Mouse (Mus musculus) erythroid progenitor cell, adult 5-6 weeks (primary cell): ENCODE measurements around the gene Itgb1bp1. TPM values are rescaled to one million over a fixed set of nuclear protein-coding genes. Genes with fewer than 3 reads are reported as not detected.

Experiments used
- ATAC-seq: replicated peaks from 2 replicates; pipeline ENCODE4 v1.8.0; 2016; ENCODE audit warnings: moderate number of reproducible peaks, mild to moderate bottlenecking, moderate TSS enrichment, inconsistent platforms; ENCODE audit not compliant: poor library complexity, low FRiP score, severe bottlenecking
- total RNA-seq, 2 experiments: library from RNA; stranded (forward) in 1 of 2; stranded (reverse) in 1 of 2; fragments of 150-400 nt in 1 of 2; fragments of 186-747, 209-891 nt in 1 of 2; gene quantifications; 2 replicates each; pipeline versions ENCODE4 v1.2.3 to v1.2.4; 2015 to 2017; ENCODE audit warnings: low replicate concordance in 2 of 2

Itgb1bp1 gene
- total RNA-seq, 2 experiments from 2014 or later = 15.1 to 15.7 TPM

DNA sequence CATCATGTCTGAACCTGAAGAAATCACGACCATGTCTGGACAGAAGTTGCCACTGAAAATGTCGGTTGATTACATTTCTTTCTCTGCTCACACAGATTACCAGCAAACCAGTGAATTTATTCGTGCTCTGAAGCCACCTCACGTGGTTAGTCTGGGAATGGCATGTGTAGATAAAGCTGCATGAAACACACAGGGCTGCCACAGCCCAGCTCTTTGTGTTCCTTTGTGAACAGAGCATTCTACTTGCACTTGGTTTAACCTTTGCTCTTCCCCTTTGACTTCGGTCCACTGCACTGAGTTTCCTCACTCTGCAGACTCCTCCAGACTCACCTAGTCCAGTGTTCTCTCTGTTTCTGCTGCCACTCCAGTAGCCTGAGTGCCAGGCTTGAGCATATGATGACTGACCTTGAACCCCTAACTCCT is 16.3 kb upstream of the Itgb1bp1 start:
- no peak for ATAC-seq

DNA sequence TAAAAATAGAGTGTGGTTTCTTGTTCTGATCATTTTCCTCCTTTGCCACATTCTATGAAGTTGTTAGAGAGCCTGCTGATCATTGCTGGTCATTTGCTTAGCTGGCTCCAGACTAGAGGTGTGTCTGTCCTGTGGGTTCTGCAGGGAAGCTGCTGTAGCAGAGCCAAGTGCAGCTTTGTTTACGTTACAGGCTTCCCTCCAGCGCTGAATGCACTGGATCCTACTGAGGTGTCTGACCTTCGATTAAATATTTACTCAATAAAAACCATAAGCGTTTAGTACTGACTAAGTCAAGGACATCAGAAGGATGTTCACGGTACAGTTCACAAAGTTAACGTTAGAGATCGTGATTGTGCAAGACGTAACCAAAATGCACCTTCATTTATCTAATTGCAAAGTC is 15.8 kb upstream of the Itgb1bp1 start:
- no peak for ATAC-seq

DNA sequence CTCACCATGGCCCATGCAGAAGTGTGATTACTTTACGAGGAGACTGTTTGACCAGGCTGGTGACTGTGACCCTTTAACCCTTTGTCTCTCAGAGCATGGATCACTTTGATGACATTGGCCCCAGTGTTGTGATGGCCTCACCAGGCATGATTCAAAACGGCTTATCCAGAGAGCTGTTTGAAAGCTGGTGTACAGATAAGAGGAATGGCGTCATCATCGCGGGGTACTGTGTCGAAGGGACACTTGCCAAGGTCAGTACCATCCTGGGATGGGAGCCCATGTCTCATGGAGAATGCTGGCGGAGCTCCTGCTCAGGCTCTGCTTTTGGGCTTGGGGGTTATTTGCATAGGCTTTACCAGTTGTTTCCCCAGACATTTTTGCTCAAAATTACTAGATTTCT is 15.2 kb upstream of the Itgb1bp1 start:
- ATAC-seq = no peak

DNA sequence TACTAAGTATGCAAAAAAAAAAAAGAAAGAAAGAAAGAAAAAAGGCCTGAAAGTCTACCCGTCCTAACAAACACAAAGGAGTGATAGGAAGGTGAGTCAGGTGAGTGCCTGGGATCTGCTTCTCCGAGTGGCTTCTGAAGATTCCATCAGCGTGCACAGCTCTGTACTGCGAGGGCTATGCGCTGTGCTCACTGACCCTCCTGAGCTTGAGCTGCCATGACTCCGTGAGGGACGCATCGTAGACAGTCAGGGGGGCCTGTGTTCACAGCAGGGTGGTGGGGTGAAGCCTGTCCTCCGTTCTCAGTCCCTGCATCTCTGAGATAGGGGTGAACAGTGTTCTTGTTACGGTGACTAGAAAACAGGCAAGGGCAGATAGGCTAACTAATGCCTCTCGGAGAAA is 12.8 kb upstream of the Itgb1bp1 start:
- no peak for ATAC-seq

DNA sequence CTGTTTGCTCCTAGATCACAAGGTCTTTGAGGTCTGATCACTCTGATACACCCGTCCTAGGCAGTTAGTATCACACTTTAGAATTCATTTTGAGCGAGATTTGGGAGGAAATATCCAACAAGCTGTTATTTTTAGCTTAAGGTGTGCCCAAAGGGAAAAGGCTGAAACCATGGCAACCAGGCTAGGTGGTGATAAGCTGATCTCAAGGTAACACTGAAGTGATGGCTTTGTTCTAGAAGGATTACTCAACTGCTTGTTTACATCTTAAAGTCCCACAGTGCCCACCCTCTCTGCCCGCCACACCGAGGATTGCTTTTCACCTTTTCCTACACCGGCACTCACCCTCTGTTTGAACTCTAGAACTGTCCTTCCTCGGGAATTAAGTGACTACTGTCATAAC is 3.6 kb upstream of the Itgb1bp1 start:
- no peak for ATAC-seq

DNA sequence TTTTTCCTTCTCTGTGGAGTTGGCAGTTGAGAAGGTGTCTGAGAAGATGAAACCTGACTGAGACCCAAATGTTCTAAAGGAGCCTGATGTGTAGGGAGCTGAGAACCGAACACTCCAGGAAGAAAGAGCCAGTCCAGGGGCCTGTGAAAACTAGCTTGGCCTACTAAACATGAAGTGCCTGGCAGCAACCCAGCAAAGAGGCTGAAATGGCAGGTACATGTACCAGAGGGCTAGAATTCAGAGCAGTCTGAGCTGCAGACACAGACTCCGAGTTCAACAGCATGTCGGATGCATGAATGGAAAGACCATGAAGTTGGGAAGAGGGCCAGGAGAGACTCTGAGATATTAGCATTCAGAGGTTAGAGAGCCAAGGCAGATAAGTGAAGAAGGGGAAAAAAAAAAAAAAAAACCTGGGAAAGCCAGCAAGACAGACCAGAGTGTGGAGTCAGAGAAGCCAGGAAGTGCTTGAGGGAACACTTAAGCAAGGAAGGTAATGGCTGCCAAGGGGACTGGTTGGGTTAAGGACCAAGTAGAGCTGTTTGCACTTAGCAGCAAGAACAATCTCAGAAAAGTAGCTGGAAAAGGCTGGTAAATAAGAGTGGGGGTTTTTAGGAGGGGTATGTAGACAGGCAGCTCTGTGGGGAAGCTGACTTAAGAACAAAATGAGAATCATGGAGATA is 2.8 kb upstream of the Itgb1bp1 start:
- ATAC-seq = no peak

DNA sequence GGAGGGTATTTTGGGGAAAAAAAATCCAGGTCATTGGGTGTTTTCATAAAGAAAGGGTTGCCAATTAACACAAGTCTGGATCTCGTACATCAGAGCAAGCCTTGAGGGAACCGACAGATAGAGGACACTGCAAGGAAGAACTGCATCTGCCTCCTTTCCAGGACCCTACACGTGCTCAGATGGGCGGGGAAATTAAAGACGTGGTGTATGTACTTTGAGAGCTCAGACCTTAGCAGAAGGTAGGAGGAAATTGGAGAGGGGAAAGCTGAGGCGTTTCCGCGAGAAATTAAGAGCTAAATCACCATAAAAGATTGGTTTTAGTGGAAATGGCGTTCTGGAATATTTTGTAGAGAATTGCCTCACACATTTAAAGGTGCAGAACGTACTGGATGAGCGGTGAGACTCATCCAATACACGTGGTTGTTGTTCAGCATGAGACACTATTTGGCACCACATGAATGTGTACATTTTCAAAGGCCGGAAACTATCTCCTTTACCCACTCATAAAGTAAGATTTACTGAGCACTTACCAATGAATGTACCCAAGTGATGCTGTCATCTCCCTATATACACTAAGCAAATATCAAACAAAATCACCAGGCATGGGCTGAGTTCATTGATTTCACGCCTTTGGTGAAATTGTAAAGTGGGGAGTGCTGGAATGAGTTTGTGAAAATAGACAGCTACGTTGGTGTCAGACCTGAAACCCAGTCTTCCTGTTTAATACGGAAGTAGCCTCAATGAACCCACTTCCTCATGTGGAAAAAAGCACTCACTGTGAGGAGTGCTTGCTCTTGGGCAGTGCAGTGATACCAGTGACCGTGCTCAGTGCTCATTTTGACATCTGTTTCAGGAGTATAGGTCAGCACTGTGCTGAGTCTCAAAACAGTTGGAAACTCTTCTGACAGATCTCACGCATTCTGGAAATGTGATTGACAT is 897 bp upstream of the Itgb1bp1 start:
- no peak for ATAC-seq

DNA sequence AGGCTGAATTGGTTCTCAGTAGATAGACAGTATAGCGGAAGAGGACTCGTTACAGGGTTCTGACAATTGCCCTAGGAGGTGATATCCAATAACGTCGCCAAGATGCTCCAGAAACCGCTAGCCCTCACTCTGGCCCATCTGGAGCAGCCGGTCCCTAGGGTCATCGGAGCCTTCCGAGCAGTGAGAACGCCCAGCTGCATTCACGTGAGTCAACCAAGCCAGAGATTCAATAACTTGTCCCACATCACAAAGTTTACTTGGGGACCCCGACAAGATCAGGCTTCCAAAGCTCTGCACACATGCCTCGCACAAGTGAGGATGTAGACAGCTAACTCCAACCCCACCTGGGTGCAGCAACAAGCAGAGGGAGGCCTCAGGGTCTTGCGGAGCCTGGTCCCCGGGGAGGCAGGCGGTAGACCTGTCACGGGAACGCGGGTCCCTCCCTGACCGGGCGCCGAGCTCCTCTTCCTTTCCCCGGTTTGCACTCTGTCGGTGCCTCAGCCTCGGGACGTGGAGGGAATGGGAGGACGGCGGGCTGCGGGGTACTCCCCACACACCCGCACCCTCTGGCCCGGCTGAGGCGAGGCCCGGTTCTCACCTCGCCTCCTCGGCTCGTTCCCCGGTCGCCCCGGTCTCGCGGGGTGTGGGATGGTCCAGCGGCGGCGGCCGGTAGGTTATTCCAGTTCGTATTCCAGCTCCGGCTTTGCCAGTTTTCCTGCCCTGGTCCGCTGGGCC is 409 bp downstream of the Itgb1bp1 start:
- ATAC-seq = peak; percentile 75

DNA sequence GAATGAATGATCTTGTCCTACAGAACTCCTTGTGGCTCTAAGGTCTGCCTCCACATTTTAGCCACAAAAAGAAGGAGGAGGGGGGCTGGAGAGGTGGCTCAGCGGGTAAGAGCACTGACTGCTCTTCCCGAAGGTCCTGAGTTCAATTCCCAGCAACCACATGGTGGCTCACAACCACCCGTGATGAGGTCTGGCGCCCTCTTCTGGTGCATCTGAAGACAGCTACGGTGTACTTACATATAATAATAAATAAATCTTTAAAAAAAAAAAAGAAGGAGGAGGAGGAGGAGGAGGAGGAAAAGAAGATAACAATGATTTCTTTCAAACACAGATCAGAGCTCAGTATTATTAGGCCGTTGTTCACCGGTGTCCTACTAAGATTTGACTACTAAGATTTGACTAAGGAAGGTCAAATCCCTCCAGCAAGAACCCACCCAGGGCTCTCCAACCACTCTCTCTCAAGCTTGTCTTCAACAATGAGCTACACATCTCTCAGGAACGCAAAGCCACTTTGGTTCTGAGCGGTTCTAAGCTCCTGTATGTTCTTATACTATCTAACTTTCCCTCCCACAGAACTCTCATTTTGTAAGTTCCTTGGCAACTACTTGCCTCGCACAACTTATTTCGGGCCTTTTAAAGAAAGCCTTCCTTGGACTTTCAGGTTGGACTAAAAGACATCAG is 1.2 kb downstream of the Itgb1bp1 start, which contains the start of gene Cpsf3:
Gene Cpsf3 (plus strand): TSS at position 631 of the 681 bp plus-strand sequence.
- no peak for ATAC-seq

DNA sequence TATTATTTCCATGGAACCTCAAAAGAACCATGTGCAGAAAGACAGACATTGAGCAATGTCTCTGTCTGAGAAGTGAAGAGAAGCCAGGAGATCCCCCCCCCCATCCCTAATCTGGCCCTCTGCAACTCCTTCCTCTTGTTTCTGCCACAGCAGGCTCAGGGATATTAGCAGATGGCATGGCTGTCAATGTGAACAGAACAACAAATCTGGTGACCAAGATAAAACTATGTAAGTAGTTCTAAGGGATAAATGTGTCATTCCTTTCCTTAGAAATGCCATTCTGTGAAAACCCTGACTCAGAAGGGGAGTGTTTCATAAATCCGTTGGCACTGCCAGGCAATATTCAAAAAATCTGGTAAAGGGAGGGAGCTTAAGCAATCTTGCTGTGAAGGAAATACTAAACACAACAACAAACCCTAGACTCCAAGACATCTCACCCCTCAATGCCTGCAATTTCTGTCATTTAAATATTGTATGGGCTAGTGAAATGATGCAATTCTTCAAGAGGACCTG is 8.7 kb downstream of the Itgb1bp1 start:
- ATAC-seq = no peak

DNA sequence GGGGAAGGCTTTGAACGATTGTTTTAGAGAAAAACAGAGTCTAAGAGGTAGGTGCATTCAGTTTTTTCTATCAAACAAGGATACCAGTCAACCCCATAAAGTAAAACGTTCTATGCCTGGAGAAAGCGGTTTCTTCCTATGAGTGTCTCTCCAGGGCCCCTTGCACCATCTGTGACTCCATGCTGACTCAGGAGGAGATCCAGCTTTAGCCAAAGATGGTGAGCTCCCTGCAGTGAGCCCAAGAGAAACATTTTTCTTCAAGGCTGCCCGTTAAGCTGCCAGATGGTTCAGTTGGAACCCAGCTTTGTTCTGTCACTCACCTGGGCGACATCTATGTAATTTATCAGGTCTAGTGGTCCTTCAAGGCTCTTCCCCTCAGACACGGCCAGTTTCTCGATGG is 11.6 kb downstream of the Itgb1bp1 start:
- no peak for ATAC-seq

DNA sequence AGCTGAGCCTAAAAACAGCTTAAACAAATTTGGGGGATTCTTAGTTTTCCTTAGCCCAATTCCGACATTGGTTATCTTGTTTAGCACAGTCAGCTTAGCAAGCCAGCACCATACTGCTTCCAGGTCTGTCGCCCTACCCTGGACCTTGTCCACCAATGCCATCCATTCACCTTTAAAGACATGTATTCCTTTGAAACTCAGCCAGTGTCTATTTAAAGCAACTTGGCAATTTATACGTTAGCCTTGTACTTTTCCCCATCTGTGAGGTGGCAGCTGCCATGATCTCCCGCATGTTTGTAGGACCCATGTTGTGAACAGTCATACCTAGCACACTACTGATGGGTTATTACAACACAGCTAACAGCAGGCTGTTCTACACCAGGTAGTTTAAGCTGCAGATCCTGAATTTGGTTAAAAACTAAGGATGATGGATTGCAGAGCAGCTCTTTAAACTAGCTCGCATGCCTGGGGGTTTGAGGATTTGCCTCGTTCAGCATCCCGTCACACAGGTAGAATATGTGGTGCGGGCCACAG is 17.9 kb downstream of the Itgb1bp1 start:
- no peak for ATAC-seq

DNA sequence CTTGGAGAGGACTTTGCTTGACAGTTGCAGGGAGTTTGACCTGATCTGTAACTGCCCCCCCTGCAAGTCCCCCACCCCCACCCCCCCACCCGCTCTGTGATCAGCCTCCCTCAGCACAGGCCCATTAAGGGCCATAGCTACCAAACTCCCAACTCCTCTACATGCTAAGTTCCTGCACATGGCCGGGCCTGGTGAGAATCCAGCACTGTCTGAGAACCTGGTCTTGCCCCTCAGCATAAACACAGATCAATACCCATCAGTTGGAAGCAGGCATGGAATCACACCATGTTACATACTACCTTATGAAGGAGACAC is 19.3 kb downstream of the Itgb1bp1 start:
- no peak for ATAC-seq

DNA sequence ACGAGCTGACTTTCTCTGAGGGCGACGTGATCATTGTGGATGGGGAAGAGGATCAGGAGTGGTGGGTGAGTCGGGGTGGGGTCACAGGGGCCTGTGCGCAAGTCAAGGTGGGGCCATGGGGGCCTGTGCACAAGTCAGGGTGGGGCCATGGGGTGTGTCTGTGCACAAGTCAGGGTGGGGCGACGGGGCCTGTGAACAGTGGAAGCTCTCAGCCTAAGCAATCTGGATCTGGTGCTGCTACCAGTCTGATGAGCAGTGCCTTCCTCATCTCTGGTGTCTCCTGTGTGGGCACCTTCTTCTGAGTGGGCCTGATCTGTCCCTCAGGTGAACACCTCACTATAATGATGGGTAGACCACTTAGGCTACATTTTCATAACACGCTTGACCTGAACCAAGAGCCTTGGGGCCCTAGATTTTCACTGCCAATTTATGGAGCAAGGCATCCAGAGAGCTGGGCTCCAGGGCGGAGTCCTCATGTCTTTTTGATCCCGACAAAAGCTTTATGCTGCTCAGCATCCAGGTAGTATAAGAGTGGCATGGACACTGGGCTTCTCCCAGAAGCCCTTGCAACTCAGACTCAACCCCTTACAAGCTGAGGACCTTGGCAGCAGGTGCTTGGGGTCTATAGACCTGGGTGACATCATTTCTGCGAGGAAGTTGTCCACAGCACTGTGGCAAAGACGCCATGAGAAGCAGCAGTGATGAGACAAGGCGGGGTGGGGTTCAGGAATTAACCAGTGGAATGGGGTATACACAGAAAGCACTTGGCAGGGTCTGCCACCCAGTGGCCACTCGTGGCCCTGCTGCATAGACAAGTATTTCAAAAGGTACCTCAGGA is 19.9 kb downstream of the Itgb1bp1 start:
- no peak for ATAC-seq

DNA sequence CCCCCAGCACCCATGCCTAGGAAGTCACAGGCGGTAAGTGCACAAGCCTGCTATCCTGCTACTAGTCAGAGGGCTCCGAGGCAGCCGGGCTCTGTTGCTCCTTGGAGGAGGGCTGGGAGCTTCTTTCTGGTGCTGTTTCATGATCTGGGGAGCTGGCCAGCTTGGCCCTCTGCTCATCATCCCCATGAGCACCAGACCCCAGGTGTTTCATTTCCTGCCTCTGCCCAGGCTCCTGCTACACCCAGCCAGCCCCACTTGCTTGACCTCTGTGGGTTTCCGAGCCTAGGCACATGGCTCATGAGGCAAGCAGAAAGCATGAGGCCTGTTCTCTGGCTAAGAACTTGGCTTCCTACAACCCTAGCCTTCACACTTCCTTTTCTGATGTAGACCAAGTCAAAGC is 20.6 kb downstream of the Itgb1bp1 start:
- ATAC-seq = no peak

DNA sequence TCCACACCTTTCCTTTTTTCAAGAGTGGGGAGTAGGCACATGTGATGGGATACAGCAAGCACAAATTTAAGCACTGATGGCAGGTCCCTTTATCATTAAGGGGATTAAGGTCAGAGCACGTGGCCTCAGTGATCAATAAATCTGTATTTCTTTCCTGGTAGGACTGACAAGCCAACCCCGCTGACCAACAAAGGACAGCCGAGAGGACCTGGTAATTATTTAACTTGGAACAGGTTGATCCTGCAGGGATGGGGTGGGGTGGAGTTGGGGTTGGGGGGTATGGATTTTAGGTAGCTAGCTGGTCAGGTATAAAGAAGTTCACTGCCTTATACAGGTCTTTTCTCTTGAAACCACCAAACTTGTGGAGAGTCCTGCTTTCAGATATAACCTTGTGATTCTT is 21.1 kb downstream of the Itgb1bp1 start:
- no peak for ATAC-seq

DNA sequence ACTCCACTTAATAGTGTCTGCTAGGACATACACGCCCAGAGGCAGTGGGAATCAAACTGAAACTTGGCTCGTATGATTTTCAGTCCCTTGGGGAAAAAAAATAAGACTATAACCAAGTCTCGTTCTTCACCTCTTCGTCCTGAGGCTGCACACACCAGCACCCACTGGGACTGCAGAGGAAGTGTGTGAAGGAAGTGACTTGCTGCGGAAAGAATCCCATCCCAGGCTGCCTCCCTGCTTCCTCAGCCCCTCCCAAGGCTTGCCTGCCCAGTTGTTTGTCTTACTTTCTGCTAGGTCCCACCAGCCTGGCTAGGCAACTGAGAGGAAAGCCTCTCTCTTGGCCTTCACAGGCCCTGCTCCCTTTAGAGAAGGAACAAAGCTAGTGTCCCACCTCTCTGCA is 21.8 kb downstream of the Itgb1bp1 start:
- no peak for ATAC-seq

DNA sequence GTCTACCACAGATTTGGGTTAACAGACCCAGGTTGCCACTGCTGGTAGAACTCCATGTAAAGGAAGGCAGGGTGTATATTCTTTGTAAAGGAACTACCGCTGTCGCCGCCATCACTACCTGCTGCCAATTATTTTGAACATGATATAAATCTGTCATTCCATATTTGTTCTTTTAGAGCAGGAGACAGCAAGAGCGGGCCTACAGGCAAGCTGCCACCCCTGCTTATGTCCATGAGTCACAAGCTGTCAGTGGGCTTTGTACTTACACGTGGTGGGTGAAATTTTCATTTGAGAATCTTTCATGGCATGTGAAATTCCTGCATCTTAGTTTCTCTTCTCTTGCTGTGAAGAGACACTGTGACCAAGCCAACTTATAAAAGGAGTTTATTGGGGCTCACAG is 22.8 kb downstream of the Itgb1bp1 start:
- no peak for ATAC-seq

DNA sequence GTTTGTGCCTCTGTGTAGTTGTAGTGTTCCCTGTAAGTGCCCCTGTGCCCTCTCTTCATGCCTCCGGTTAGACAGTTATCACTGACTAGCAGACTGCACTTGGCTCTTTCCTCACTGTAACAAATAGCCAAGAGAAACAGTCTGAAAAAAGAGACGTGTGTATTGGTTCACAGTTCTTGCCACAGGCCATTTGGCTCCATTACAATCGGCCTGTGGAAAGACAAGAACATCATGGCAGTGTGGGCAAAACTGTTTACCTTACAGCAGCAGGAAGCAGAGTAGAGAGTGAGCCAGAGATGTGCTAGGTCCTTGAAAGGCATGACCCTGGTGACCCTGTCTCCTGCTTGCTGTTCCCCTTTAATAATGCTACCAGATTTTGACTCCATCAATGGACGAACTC is 24.6 kb downstream of the Itgb1bp1 start:
- ATAC-seq = no peak
